Mouse (Mus musculus): ENCODE data around the gene Dot1l.

The Dot1l gene

DNA sequence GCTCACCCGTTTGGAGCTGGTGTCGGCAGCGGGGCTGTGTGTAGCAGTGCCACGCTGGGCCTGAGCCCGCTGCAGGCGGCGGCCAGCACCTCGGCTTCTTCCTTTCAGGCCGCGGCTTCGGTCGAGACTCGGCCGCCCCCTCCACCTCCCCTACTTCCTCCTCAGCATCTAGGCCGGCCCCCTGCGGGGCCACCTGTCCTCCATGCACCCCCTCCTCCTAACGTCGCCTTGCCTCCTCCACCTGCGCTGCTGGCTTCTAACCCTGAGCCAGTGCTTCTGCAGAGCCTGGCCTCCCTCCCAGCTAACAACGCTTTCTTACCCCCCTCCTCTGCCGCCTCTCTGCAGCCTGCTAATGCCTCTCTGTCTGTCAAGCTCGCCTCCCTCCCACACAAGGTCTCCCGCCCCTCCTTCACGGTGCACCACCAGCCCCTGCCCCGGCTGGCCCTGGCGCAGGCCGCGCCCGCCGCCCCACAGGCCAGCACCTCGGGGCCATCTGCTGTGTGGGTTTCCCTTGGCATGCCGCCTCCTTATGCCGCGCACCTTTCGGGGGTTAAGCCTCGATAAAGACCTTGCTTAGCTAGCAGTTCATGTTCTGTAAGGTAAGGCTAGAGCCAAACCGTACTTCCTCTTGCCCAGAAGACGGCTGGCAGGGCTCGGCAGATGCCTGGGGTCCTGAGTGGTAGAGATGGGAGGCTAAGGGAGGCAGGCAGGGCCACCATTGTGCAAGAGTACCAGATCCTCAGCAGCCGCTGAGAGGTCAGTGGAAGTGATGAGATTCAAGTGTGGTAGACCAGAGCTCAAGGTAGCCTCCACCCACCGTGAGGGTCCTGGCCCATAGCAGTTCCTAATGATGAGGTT lies 37.4 kb downstream of the Dot1l start:
- DNase-seq (ENCODE audit: low read depth, low spot score) = peak; percentile 44

DNA sequence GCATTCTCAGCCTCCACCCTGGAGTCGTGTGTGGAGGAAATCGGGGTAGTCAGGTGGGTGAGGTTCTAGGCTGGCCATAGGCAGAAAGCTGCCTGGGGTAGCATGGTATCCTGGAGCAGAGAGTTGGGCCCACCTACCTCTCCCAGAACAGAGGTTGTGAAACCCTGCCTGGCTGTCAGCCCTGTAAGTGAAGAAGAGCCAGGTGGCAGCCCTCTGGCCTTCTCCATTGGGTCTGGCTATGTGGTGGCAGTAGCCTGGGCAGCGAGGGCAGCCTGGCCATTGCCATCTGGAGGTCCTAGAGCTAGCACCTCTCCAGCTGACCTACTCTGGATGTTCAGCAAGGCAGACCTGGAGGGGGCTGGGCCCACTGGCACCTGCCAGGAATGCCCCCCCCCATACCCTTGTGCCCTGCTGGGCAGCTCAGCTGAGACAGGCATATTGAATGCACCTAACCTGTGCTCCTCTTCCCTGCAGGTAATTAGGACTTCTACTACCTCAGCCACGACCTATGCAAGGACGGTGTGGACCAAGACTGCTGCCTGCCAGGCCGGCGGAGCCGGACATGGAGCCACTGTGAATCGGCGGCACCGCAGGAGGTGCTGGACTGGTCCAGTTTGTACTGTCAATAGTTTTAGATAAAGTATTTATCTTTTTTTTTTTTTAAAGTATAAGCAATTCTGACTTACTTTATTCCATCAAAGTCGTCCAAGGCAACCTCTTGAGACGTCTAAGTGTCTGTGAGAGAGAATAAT lies 38.2 kb downstream of the Dot1l start:
- no peak for DNase-seq (ENCODE audit: low read depth, low spot score)

DNA sequence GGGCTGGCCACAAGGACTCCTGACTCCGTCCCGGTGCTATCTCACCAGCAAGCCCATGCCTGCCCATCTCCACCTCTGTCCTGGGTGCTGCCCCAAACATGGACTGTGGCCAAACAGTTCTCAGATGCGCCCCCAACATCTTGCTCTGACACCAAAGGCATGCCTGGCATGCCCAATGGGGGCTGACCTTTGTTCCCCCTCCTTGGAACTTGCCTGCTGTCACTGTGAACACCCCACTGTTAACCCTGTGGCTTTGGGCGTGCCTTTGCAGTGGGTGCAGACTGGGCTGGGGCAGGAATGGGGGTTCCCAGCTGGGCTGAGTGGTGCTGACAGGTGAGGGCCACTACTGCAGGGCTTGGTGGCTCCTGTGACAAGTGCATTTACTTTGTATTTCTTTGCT lies 38.8 kb downstream of the Dot1l start:
- no peak for DNase-seq (ENCODE audit: low read depth, low spot score)

DNA sequence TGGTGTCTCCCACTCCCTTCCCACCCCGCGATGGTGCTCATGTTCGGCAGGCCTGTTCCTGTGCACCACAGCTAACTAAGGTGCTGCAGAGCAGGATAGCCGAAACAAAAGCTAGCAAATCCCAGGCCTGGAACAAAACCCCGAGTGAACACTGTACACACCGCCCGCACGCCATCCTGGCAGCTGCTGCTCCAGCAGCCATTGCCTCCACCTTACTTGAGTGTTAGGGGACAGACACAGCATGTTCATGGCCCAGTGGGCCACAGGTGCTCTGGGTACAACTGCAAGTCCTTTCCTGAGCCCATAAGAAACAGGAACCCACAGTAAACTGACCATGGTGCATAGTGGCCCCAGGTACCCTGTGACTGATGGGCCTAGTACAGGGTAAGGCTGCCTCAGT lies 39.7 kb downstream of the Dot1l start:
- no peak for DNase-seq (ENCODE audit: low read depth, low spot score)

DNA sequence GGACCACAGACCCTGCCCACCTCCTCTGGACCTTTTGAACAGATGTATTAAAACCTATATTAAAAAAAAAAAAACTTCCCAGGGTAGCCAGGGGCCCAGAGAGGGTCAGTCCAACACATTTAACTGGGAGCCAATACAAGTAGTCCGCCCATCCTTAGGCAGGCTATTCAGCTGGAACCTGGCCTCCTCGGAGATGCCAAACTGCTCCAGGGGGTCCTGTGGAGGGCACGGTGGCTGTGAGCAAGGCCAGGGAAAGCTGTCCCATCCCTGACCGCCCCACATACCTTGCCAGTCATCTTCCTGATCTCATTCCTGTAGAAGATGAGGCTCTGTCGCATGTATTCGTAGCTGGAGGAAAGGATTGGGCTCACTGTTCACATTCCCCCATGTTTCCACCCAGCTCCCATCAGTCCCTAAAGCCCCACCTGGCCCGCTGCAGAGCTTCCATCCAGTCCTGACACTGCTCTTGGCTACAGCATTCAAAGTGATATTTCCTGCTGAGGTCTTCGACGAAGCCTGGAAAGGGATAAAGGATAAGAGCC lies 41.4 kb downstream of the Dot1l start:
- no peak for DNase-seq (ENCODE audit: low read depth, low spot score)

- no peak for DNase-seq (ENCODE audit: low read depth, low spot score)
Measured at GRCm38 (mm10) chr10:80797186-80798149, 42.5 kb downstream of the Dot1l start.

DNA sequence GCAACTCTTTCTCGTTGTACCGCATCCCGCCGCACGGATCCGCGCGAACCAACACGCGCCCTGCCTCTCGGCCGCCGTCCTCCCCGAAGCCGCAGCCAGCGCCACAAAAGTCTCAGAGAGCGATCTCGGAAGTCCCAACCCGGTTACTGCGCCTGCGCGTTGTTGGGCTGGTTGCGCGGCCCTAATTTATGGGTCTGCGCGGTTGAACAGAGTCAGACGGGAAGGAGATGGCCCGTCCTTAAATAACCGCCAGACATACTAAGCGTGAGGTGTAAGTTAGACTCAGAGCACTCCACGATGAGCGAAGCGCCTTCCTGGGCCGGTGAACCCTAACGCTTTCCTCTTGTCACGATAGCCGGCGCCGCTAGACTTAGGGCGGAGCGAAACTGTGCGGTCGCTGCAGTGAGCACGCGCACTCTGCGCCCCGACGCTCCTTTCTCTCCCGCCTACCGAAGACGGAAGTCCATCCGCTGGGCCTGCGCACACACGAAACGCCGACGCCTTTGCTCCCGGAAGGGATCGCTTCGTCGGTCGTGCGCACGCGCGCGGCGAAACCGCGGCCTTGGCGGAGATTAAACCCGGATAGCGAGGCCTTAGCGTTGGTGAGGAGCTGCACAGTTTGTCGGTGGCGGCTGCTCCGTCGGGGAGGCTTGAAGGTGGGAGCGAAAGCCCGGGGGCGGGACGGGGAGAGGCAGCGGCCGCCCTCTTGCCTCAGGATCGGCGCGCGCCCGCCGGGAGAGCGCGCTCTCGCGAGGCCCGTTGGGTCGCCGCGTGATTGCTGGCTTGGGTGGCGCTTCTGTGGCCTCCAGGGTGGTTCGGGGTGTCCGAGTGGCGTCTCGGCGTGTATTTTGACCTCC lies 43.4 kb downstream of the Dot1l start, which contains the start of the genes Sf3a2 and Plekhj1:
Sf3a2 (plus strand) TSS at position 49 of the 857 bp plus-strand sequence.
Plekhj1 (minus strand) TSS at position 477 of the 857 bp plus-strand sequence.
- peak; percentile 98 for DNase-seq (ENCODE audit: low read depth, low spot score)

DNA sequence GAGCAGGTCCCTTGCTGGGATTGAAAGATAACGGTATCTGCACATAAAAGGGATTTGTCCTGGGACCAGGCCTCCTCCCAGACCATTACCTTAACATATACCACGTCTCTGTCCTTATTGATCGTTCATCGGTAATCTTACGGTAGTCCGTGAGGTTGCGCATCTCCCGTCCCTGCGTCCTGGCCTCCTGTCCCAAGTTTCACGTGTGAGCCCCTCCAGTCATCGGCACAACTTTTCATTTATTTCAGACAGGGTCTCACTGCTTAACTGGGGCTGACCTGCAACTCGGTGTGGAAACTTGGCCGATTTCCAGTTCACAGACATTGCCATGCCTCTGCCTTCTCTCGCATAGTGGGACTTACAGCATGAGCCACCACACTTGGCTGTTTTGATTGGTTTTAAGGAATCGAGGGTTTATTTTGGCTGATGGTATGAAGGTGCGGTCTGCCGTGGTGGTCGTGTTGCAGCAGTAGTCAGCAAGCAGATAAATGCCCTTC lies 44.1 kb downstream of the Dot1l start:
- DNase-seq (ENCODE audit: low read depth, low spot score) = no peak

GRCm38 (mm10) chr10:80802204-80802912 lies 47.4 kb downstream of the Dot1l start:
- no peak for DNase-seq (ENCODE audit: low read depth, low spot score)

DNA sequence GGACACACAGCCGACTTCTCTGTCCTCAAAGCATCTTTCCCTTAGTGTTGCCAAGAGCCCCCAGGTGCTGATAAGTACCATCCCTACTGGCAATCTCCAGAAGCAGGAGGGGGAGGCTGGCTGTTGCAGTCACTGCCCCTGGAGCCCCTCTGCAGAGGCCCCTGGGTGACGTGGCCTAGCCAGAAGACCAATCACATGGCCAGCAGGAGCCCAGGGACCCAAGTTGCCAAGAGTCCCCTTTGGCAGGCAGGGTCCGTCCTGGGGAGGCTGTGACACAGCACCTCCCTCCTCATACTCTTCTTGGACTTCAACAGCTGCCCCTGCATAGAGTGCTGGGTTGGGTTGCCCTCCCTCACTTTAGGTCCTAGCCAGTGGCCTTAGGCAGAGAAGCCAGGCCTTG lies 48.0 kb downstream of the Dot1l start:
- DNase-seq (ENCODE audit: low read depth, low spot score) = no peak

GRCm38 (mm10) chr10:80804340-80804739 lies 49.3 kb downstream of the Dot1l start:
- DNase-seq (ENCODE audit: low read depth, low spot score) = no peak

GRCm38 (mm10) chr10:80804916-80805315 lies 49.9 kb downstream of the Dot1l start, which contains the start of gene Amh:
Amh (plus strand) TSS chr10:80805243.
- DNase-seq (ENCODE audit: low read depth, low spot score) = no peak

DNA sequence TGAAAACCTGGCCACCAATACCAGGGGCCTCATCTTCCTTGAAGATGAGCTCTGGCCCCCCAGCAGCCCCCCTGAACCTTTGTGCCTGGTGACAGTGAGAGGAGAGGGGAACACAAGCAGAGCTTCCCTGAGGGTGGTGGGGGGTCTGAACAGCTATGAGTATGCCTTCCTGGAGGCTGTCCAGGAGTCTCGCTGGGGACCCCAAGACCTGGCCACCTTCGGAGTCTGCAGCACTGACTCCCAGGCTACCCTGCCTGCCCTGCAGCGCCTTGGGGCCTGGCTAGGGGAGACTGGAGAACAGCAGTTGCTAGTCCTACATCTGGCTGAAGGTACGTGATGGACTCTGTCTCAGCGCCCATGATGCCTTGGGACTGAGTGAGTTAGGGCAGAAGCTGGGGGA lies 50.3 kb downstream of the Dot1l start:
- no peak for DNase-seq (ENCODE audit: low read depth, low spot score)

DNA sequence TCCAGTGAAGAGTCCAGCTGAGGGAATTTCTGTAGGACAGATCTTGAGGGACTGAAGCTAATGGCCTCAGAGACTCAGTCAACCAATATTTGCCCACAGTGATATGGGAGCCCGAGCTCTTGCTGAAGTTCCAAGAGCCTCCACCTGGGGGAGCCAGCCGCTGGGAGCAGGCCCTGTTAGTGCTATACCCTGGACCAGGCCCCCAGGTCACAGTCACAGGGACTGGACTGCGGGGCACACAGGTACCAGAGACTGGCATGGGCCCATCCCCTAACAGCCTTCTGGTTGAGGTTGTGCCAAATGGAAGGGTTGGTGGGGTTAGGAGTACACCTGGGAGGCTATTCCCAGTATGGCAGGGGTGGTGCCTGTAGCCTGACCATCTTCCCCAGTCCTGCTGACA lies 50.9 kb downstream of the Dot1l start:
- DNase-seq (ENCODE audit: low read depth, low spot score) = peak; percentile 79

GRCm38 (mm10) chr10:80806341-80807056 lies 51.5 kb downstream of the Dot1l start:
- no peak for DNase-seq (ENCODE audit: low read depth, low spot score)

DNA sequence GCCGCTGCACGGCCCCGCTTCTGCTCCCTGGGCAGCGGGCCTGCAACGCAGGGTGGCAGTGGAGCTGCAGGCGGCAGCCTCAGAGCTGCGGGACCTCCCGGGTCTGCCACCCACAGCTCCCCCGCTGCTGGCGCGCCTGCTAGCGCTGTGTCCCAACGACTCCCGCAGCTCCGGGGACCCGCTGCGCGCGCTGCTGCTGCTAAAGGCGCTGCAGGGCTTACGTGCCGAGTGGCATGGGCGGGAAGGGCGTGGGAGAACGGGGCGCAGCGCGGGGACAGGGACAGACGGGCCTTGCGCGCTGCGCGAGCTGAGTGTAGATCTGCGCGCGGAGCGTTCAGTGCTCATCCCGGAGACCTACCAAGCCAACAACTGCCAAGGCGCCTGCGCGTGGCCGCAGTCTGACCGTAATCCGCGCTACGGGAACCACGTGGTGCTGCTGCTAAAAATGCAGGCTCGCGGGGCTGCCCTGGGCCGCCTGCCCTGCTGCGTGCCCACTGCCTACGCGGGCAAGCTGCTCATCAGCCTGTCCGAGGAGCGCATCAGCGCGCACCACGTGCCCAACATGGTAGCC lies 52.1 kb downstream of the Dot1l start:
- DNase-seq (ENCODE audit: low read depth, low spot score) = peak; percentile 85

GRCm38 (mm10) chr10:80808099-80808984 lies 53.3 kb downstream of the Dot1l start:
- no peak for DNase-seq (ENCODE audit: low read depth, low spot score)

All from ZHBTc4 (cell line).